Mouse (Mus musculus): ENCODE measurements around the gene Poc1b.

DNA sequence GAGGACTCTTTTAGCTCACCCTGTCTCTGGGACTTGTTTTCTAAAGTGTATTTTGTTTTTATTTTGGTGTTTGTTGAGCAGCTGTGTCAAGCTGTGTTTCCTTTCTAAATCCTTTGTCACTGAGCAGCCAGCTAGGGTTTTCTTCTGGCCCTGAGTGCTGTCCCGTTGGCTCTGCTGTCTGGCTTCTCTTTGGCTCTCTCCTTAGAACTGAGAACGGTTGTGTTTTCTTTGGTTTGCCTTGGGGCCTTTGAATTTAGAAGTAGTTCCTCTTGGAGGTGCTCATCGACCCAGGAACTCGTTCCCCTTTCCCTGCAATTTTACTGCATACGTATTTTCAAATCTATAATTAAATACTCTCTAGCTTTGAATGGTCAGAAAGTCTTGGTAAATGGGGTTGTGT is 56.2 kb downstream of the Poc1b start:
- TF ChIP-seq CTCF (IDR thresholded peaks at IDR 0.05; ENCODE audit: borderline replicate concordance, insufficient read depth, low read depth, low read length) (no peak), POLR2A (IDR thresholded peaks at IDR 0.05; ENCODE audit: borderline replicate concordance, insufficient read depth, low read length) (no peak)
